Mouse (Mus musculus) myocyte (in vitro differentiated cells): ENCODE data around the gene Rnf168. TPM values are rescaled to one million over a fixed set of nuclear protein-coding genes. Genes with fewer than 3 reads are reported as not detected.
"Not testable (repeated sequence)": the region's sequence is repeated elsewhere in the genome, so short reads cannot be mapped to it uniquely, and the experiment has no call there.

Experiments
- H3K27me3 ChIP-seq: one replicate; pipeline ENCODE4 v1.6.1; 2011; ENCODE audit not compliant: control insufficient read depth, insufficient read depth, insufficient read length
- H3K36me3 ChIP-seq: one replicate; pipeline ENCODE4 v1.6.1; 2011; ENCODE audit not compliant: control insufficient read depth, insufficient read depth
- H3K4me2 ChIP-seq: one replicate; pipeline ENCODE4 v1.6.1; 2011; ENCODE audit warnings: low read depth, control low read depth
- H3K4me3 ChIP-seq: one replicate; pipeline ENCODE4 v1.5.1; 2011; ENCODE audit warnings: mild to moderate bottlenecking, control low read depth, moderate library complexity
- H3K79me2 ChIP-seq: one replicate; pipeline ENCODE4 v1.6.1; 2011; ENCODE audit not compliant: control insufficient read depth, insufficient read depth
- H3ac ChIP-seq: one replicate; pipeline ENCODE4 v1.6.1; 2011; ENCODE audit not compliant: control insufficient read depth, insufficient read length
- CEBPB ChIP-seq: IDR thresholded peaks from 2 replicates; pipeline ENCODE4 v1.6.1; 2011; ENCODE audit warnings: mild to moderate bottlenecking, moderate library complexity; ENCODE audit not compliant: poor library complexity, insufficient read depth, severe bottlenecking
- E2F4 ChIP-seq: IDR thresholded peaks from one replicate; pipeline ENCODE4 v1.6.1; 2011; ENCODE audit warnings: mild to moderate bottlenecking, control low read depth, moderate library complexity; ENCODE audit not compliant: insufficient read depth
- MAX ChIP-seq: IDR thresholded peaks from one replicate; pipeline ENCODE4 v1.6.1; 2011; ENCODE audit warnings: low read depth, mild to moderate bottlenecking, control low read depth
- MYOD1 ChIP-seq, 3 experiments: IDR thresholded peaks; one replicate each; pipeline ENCODE4 v1.6.1; 2011; ENCODE audit warnings: control low read depth in 2 of 3, low read depth in 2 of 3, mild to moderate bottlenecking in 2 of 3, moderate library complexity in 1 of 3; ENCODE audit not compliant: insufficient read length in 2 of 3, control insufficient read depth in 1 of 3
- MYOG ChIP-seq, 3 experiments: IDR thresholded peaks; one replicate each; pipeline ENCODE4 v1.6.1; 2011; ENCODE audit warnings: control low read depth in 2 of 3, low read depth in 2 of 3, mild to moderate bottlenecking in 2 of 3; ENCODE audit not compliant: insufficient read length in 2 of 3, control insufficient read depth in 1 of 3, insufficient read depth in 1 of 3
- POLR2A ChIP-seq: IDR thresholded peaks from one replicate; pipeline ENCODE4 v1.6.1; 2011; ENCODE audit warnings: low read depth, mild to moderate bottlenecking, control low read depth, moderate library complexity; ENCODE audit not compliant: insufficient read length
- POLR2AphosphoS2 ChIP-seq: IDR thresholded peaks from one replicate; pipeline ENCODE4 v1.6.1; 2011; ENCODE audit warnings: low read depth, control low read depth; ENCODE audit not compliant: insufficient read length
- REST ChIP-seq: IDR thresholded peaks from one replicate; pipeline ENCODE4 v1.6.1; 2011; ENCODE audit warnings: mild to moderate bottlenecking, control low read depth, moderate library complexity; ENCODE audit not compliant: insufficient read depth, insufficient read length
- SRF ChIP-seq: IDR thresholded peaks from one replicate; pipeline ENCODE4 v1.6.1; 2011; ENCODE audit warnings: low read depth; ENCODE audit not compliant: control insufficient read depth, insufficient read length
- TCF12 ChIP-seq: IDR thresholded peaks from one replicate; pipeline ENCODE4 v1.6.1; 2011; ENCODE audit warnings: mild to moderate bottlenecking, control low read depth; ENCODE audit not compliant: poor library complexity, insufficient read depth, severe bottlenecking
- TCF3 ChIP-seq: IDR thresholded peaks from one replicate; pipeline ENCODE4 v1.6.1; 2011; ENCODE audit warnings: low read depth, control low read depth; ENCODE audit not compliant: insufficient read length
- USF1 ChIP-seq: IDR thresholded peaks from one replicate; pipeline ENCODE4 v1.6.1; 2011; ENCODE audit warnings: low read depth, mild to moderate bottlenecking, control low read depth, moderate library complexity
- polyA plus RNA-seq: library from polyadenylated mRNA; unstranded; fragments of >200 nt; fragmentation: generic; extraction: Trizol; gene quantifications from one replicate; pipeline ENCODE4 v1.2.1, GENCODE M21; 2012; ENCODE audit warnings: missing spikeins

The Rnf168 gene
- polyA plus RNA-seq, 1 experiment = 4.5 TPM

GRCm38 (mm10) chr16:32291821-32292220 lies 14.6 kb downstream of the Rnf168 start:
- H3K4me3 ChIP-seq = no peak overlapping the region
- no peaks in the 10 kb centered on the region for H3K27me3 ChIP-seq
- H3K79me2 ChIP-seq = no peaks in the 10 kb centered on the region
- TF ChIP-seq POLR2AphosphoS2 (no peak), E2F4 (no peak), MYOD1 (IDR thresholded peaks at IDR 0.05; ENCODE audit: control insufficient read depth in 1 of 3, insufficient read length in 2 of 3, low read depth in 2 of 3) (no peak), SRF (no peak), USF1 (no peak), MAX (no peak), MYOG (IDR thresholded peaks at IDR 0.05; ENCODE audit: control insufficient read depth in 1 of 3, insufficient read depth in 1 of 3, insufficient read length in 2 of 3, low read depth in 2 of 3) (no peak), TCF12 (no peak), POLR2A (no peak), CEBPB (no peak), TCF3 (no peak), REST (no peak)
- no peak overlapping the region for H3ac ChIP-seq
- H3K36me3 ChIP-seq = peaks cover 28% of the 10 kb centered on the region
- H3K4me2 ChIP-seq = no peak overlapping the region

- not testable (repeated sequence) for H3K4me3 ChIP-seq, H3K4me2 ChIP-seq, H3K27me3 ChIP-seq, H3K79me2 ChIP-seq, H3ac ChIP-seq
- H3K36me3 ChIP-seq = peaks cover 28% of the 10 kb centered on the region
These were observed 22.4 kb downstream of the Rnf168 start for GRCm38 (mm10) chr16:32299617-32300016.

GRCm38 (mm10) chr16:32303046-32303445 lies 25.8 kb downstream of the Rnf168 start:
- H3K36me3 ChIP-seq = peaks cover 12% of the 10 kb centered on the region

GRCm38 (mm10) chr16:32303886-32304285 lies 26.6 kb downstream of the Rnf168 start:
- TF ChIP-seq POLR2A (no peak), TCF12 (no peak), E2F4 (no peak), POLR2AphosphoS2 (no peak), TCF3 (no peak), MAX (no peak), SRF (no peak), CEBPB (no peak)
- Histone ChIP-seq H3K4me2 (no peak overlapping the region), H3K36me3 (peaks cover 12% of the 10 kb centered on the region), H3ac (no peak overlapping the region), H3K4me3 (no peak overlapping the region), H3K79me2 (no peaks in the 10 kb centered on the region), H3K27me3 (no peaks in the 10 kb centered on the region)

More at GRCm38 (mm10) chr16:32303046-32303445, 25.8 kb downstream of the Rnf168 start:
- Histone ChIP-seq H3K79me2 (no peaks in the 10 kb centered on the region), H3K27me3 (no peaks in the 10 kb centered on the region), H3K4me3 (no peak overlapping the region), H3K4me2 (no peak overlapping the region), H3ac (no peak overlapping the region)
- TF ChIP-seq MYOD1 (IDR thresholded peaks at IDR 0.05; ENCODE audit: control insufficient read depth in 1 of 3, insufficient read length in 2 of 3, low read depth in 2 of 3) = no peak
- no peak for TF ChIP-seq REST
- TF ChIP-seq TCF3 = no peak
- no peak for TF ChIP-seq MYOG (IDR thresholded peaks at IDR 0.05; ENCODE audit: control insufficient read depth in 1 of 3, insufficient read depth in 1 of 3, insufficient read length in 2 of 3, low read depth in 2 of 3)
- TF ChIP-seq MAX = no peak
- TF ChIP-seq CEBPB = no peak
- no peak for TF ChIP-seq POLR2AphosphoS2
- no peak for TF ChIP-seq TCF12
- no peak for TF ChIP-seq USF1
- TF ChIP-seq SRF = no peak

- H3K4me3 ChIP-seq = no peak overlapping the region
- TF ChIP-seq USF1 (no peak), POLR2A (no peak), MAX (no peak), SRF (no peak), REST (no peak), E2F4 (no peak), POLR2AphosphoS2 (no peak), CEBPB (no peak), MYOD1 (IDR thresholded peaks at IDR 0.05; ENCODE audit: control insufficient read depth in 1 of 3, insufficient read length in 2 of 3, low read depth in 2 of 3) (no peak), MYOG (IDR thresholded peaks at IDR 0.05; ENCODE audit: control insufficient read depth in 1 of 3, insufficient read depth in 1 of 3, insufficient read length in 2 of 3, low read depth in 2 of 3) (no peak), TCF12 (no peak), TCF3 (no peak)
- no peak overlapping the region for H3K4me2 ChIP-seq
- no peaks in the 10 kb centered on the region for H3K36me3 ChIP-seq
- H3ac ChIP-seq = no peak overlapping the region
- H3K27me3 ChIP-seq = no peaks in the 10 kb centered on the region
- no peaks in the 10 kb centered on the region for H3K79me2 ChIP-seq
These were observed 34.7 kb downstream of the Rnf168 start for GRCm38 (mm10) chr16:32311970-32312369.
